Mouse (Mus musculus) kidney, adult 2 months (tissue): ENCODE measurements around the gene Zfp617.

Experiments
- CTCF ChIP-seq: fragments of 200-500 bp; conservative IDR thresholded peaks from 2 replicates; pipeline ENCODE4 v1.5.1; 2011; ENCODE audit warnings: low read depth, mild to moderate bottlenecking, control low read depth, low read length, moderate library complexity, mixed read lengths; ENCODE audit not compliant: insufficient read depth, insufficient read length
- POLR2A ChIP-seq: fragments of 200-500 bp; IDR thresholded peaks from one replicate; pipeline ENCODE4 v1.6.1; 2011; ENCODE audit warnings: low read depth, low read length, control low read depth

GRCm38 (mm10) chr8:71971945-71972344 is 63.5 kb downstream of the Zfp617 start:
- peak; percentile 27; the same call in 1 of the 2 replicates for TF ChIP-seq CTCF
- no peak for TF ChIP-seq POLR2A
